Mouse (Mus musculus): ENCODE results near the gene Prpf19. TPM values are rescaled to one million over a fixed set of nuclear protein-coding genes. Genes with fewer than 3 reads are reported as not detected.

Gene Prpf19
- polyA plus RNA-seq, 1 experiment from 2014 or later, result 34.4 TPM

Other genes with a start within 250 kb of the Prpf19 start
- gene Pga5, start 217.2 kb upstream of the Prpf19 start, polyA plus RNA-seq (2015; fragmentation: Nextera tagmentation; extraction: Ambion mirVana), result not detected in 2 replicates
- 29.9 and 36.2 TPM in 2 replicates for gene Vps37c, start 206.5 kb upstream of the Prpf19 start, polyA plus RNA-seq (2015; fragmentation: Nextera tagmentation; extraction: Ambion mirVana)
- gene Cd5, start 156.2 kb upstream of the Prpf19 start, polyA plus RNA-seq (2015; fragmentation: Nextera tagmentation; extraction: Ambion mirVana), result 0.87 and 1.1 TPM in 2 replicates
- gene Cd6, start 65.2 kb upstream of the Prpf19 start, polyA plus RNA-seq (2015; fragmentation: Nextera tagmentation; extraction: Ambion mirVana), result 0.10 and 0.55 TPM in 2 replicates
- 0.50 and 0.83 TPM in 2 replicates for gene Slc15a3, start 55.5 kb upstream of the Prpf19 start, polyA plus RNA-seq (2015; fragmentation: Nextera tagmentation; extraction: Ambion mirVana)
- 66.5 and 71.7 TPM in 2 replicates for gene Tmem132a, start 25.3 kb upstream of the Prpf19 start, polyA plus RNA-seq (2015; fragmentation: Nextera tagmentation; extraction: Ambion mirVana)
- 145 and 147 TPM in 2 replicates for gene Tmem109, start 13.2 kb upstream of the Prpf19 start, polyA plus RNA-seq (2015; fragmentation: Nextera tagmentation; extraction: Ambion mirVana)
- gene Zp1, start 25.4 kb downstream of the Prpf19 start, polyA plus RNA-seq (2015; fragmentation: Nextera tagmentation; extraction: Ambion mirVana), result not detected in 2 replicates
- gene Ptgdr2, start 41.9 kb downstream of the Prpf19 start, polyA plus RNA-seq (2015; fragmentation: Nextera tagmentation; extraction: Ambion mirVana), result 0.11 and 0.16 TPM in 2 replicates
- gene Ccdc86, start 54.0 kb downstream of the Prpf19 start, polyA plus RNA-seq (2015; fragmentation: Nextera tagmentation; extraction: Ambion mirVana), result 22.6 and 23.9 TPM in 2 replicates
- gene Ms4a10, start 79.4 kb downstream of the Prpf19 start, polyA plus RNA-seq (2015; fragmentation: Nextera tagmentation; extraction: Ambion mirVana), result not detected in 2 replicates
- gene Ms4a15, start 98.0 kb downstream of the Prpf19 start, polyA plus RNA-seq (2015; fragmentation: Nextera tagmentation; extraction: Ambion mirVana), result not detected in 2 replicates
- not detected in 2 replicates for gene Ms4a18, start 122.8 kb downstream of the Prpf19 start, polyA plus RNA-seq (2015; fragmentation: Nextera tagmentation; extraction: Ambion mirVana)
- 0.33 TPM in 1 of 2 replicates, not detected in the other for gene Ms4a8a, start 185.9 kb downstream of the Prpf19 start, polyA plus RNA-seq (2015; fragmentation: Nextera tagmentation; extraction: Ambion mirVana)
- not detected in 2 replicates for gene 1700017D01Rik, start 235.6 kb downstream of the Prpf19 start, polyA plus RNA-seq (2015; fragmentation: Nextera tagmentation; extraction: Ambion mirVana)

Measured in lung, embryonic 16.5 days (tissue).